In genomic region chr14:118157146-118157545, GRCm38 (mm10) we compare ENCODE assay signal across 8 mouse cellular contexts. TPM values are rescaled to one million over a fixed set of nuclear protein-coding genes. Genes with fewer than 3 reads are reported as not detected.
DNase-seq lines count a peak whose midpoint lies in the region; ATAC-seq lines count a peak whose summit lies in the region.
"Had no signal": no experiment of that assay in that cellular context is flagged by ENCODE, and none has a peak within 500 bp of the region (broad histone marks: within the 10 kb centered on the region; RNA-seq: fewer than 3 reads in every experiment).

No protein-coding gene starts in this region.

- H3K27me3 ChIP-seq in liver, embryonic 12.5 days (replicated peaks): no peaks in the 10 kb centered on the region
- H3K27me3 ChIP-seq in liver, embryonic 13.5 days: no peaks in the 10 kb centered on the region
- H3K27me3 ChIP-seq: midbrain, embryonic 12.5 days had no signal

- H3K4me2 ChIP-seq in liver, embryonic 12.5 days: no peak overlapping the region
- no peak overlapping the region for H3K4me2 ChIP-seq in liver, embryonic 13.5 days
- H3K4me2 ChIP-seq: midbrain, embryonic 12.5 days had no signal

- H3K4me3 ChIP-seq in liver, embryonic 12.5 days: no peak overlapping the region
- no peak overlapping the region for H3K4me3 ChIP-seq in liver, embryonic 13.5 days (replicated peaks)
- H3K4me3 ChIP-seq: midbrain, embryonic 12.5 days had no signal

- DNase-seq in liver (peak; percentile 57), MN1 (ENCODE audit: low spot score) (peak; percentile 30)
- peak; percentile 59 for DNase-seq in brain, adult 2 months (ENCODE audit: low read depth, low spot score)
- peak; percentile 59 for DNase-seq in gastrocnemius, postnatal 10 days
- peak; percentile 26 for DNase-seq in liver, embryonic 13.5 days
- peak; percentile 66 to 71 for DNase-seq in right cerebral cortex, adult 2 months (ENCODE audit: low spot score in 2 of 2)

- no peaks in the 10 kb centered on the region for H3K4me1 ChIP-seq in liver, embryonic 12.5 days
- no peaks in the 10 kb centered on the region for H3K4me1 ChIP-seq in liver, embryonic 13.5 days (replicated peaks)
- H3K4me1 ChIP-seq: midbrain, embryonic 12.5 days had no signal

- H3K36me3 ChIP-seq in liver, embryonic 12.5 days: peaks cover 68% of the 10 kb centered on the region
- peaks cover 45% of the 10 kb centered on the region for H3K36me3 ChIP-seq in liver, embryonic 13.5 days

- no peak overlapping the region for H3K9ac ChIP-seq in liver, embryonic 12.5 days
- H3K9ac ChIP-seq in liver, embryonic 13.5 days: no peak overlapping the region
- H3K9ac ChIP-seq: midbrain, embryonic 12.5 days had no signal

- no peak for ATAC-seq in liver, embryonic 12.5 days
- ATAC-seq in liver, embryonic 13.5 days (ENCODE audit: low read depth): no peak

- no peaks in the 10 kb centered on the region for H3K9me3 ChIP-seq in liver, embryonic 12.5 days (replicated peaks)
- no peaks in the 10 kb centered on the region for H3K9me3 ChIP-seq in liver, embryonic 13.5 days (replicated peaks)
- H3K9me3 ChIP-seq: midbrain, embryonic 12.5 days had no signal

- 34% methylated on average over 5 of the region's 5 CpGs for WGBS in liver, embryonic 12.5 days (ENCODE audit: insufficient replicate concordance)
- WGBS in liver, embryonic 13.5 days (ENCODE audit: insufficient replicate concordance): 34% methylated on average over 5 of the region's 5 CpGs

- no peak overlapping the region for H3K27ac ChIP-seq in liver, embryonic 12.5 days
- no peak overlapping the region for H3K27ac ChIP-seq in liver, embryonic 13.5 days
- H3K27ac ChIP-seq: midbrain, embryonic 12.5 days had no signal

RNA-seq across cellular contexts. Expression of gene Gpr180, which starts 20.2 kb away (rescaled TPM):
- polyA plus RNA-seq in liver, embryonic 12.5 days (2016; fragmentation: Nextera tagmentation; extraction: Ambion mirVana): 18.0 and 19.2 TPM in 2 replicates
- total RNA-seq in gastrocnemius, postnatal 10 days (2021): 10 to 100 TPM; 33.2 TPM
- polyA plus RNA-seq in liver, embryonic 13.5 days (2015; fragmentation: Nextera tagmentation; extraction: Ambion mirVana): 13.8 and 14.7 TPM in 2 replicates

RNA-seq across cellular contexts. Expression of gene Tgds, which starts 24.6 kb away (rescaled TPM):
- 23.0 and 23.2 TPM in 2 replicates for polyA plus RNA-seq in liver, embryonic 12.5 days (2016; fragmentation: Nextera tagmentation; extraction: Ambion mirVana)
- total RNA-seq in gastrocnemius, postnatal 10 days (2021): 10 to 100 TPM in 1 of 2 experiments, 1 to 10 TPM in 1; 9.7 to 12.6 TPM
- 17.9 and 20.2 TPM in 2 replicates for polyA plus RNA-seq in liver, embryonic 13.5 days (2015; fragmentation: Nextera tagmentation; extraction: Ambion mirVana)
